Mouse (Mus musculus) embryonic stem cell, embryonic (primary cell): ENCODE measurements at regions not wholly inside any gene's neighbourhood (a gene's known extent, or its start where the extent isn't known, plus 50 kb on each side); places are given as distances from the start of the nearest gene placed in this dataset.

Experiments used
- CTCF ChIA-PET, 4 experiments: fragments of 300-600 bp in 2 of 4; fragments of 350-600 bp in 2 of 4; sonication (Branson Sonifier 250); formaldehyde crosslinking; loops; one replicate each; lab custom pipeline; 2022; ENCODE audit warnings: inconsistent platforms in 2 of 4; lab: Charles Lee
- POLR2A ChIA-PET, 4 experiments: fragments of 300-600 bp in 2 of 4; fragments of 350-600 bp in 2 of 4; sonication (Branson Sonifier 250); formaldehyde crosslinking; loops; one replicate each; lab custom pipeline; 2022; ENCODE audit warnings: antibody characterized with exemption in 4 of 4, inconsistent platforms in 1 of 4; lab: Charles Lee

DNA sequence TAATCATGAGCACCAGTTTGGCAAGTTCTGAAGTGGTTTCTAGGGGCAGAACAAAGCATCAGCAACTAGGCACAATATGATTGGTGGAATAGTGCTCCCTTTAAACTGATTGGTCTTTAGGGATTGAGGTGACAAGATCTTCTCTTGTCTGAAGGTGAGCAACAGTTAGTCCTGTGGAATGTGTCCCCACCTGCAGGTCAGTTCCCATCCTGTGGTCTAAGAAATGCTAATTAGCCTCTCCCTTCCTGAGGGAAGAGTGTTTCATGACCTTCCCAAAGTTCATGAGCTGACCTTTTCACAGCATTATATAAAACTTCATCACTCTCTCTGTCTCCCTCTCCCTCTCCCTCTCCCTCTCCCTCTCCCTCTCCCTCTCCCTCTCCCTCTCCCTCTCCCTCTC is 352.7 kb upstream of the Cntnap5a start:
- CTCF ChIA-PET = interaction anchor here in 1 of 4 experiments (0.6 kb wide), 1 partner anchor 320 kb away, joined by 3 read pairs; no protein-coding TSS in a partner anchor
- POLR2A ChIA-PET = interaction anchor here in 1 of 4 experiments (0.5 kb wide), 1 partner anchor 13 kb away, joined by 4 read pairs; no protein-coding TSS in a partner anchor

DNA sequence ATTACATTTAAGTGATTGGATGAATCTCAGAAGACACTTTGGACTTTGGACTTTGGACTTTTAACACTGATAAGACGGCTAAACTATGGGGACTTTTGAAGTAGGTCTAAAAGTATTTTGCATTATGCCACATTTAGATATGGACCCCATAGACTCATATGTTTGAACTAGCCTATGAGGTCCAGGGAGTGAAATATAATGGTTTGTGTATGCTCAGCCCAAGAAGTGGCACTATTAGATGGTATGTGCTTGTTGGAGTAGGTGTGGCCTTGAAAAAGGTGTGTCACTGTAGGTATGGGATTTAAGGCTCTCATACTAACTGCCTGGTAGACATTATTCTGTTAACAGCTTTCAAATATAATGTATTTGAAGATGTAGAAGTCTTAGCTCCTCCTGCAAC is 348.2 kb upstream of the Cntnap5a start:
- ChIA-PET CTCF (no interaction called here), POLR2A (no interaction called here)
